Mouse (Mus musculus) kidney, adult 2 months (tissue): ENCODE data around the gene Oas1h.
"Not testable (repeated sequence)": the region's sequence is repeated elsewhere in the genome, so short reads cannot be mapped to it uniquely, and the experiment has no call there.

Experiments
- CTCF ChIP-seq: fragments of 200-500 bp; conservative IDR thresholded peaks from 2 replicates; pipeline ENCODE4 v1.5.1; 2011; ENCODE audit warnings: low read depth, mild to moderate bottlenecking, control low read depth, low read length, moderate library complexity, mixed read lengths; ENCODE audit not compliant: insufficient read depth, insufficient read length
- POLR2A ChIP-seq: fragments of 200-500 bp; IDR thresholded peaks from one replicate; pipeline ENCODE4 v1.6.1; 2011; ENCODE audit warnings: low read depth, low read length, control low read depth

GRCm38 (mm10) chr5:120878803-120879202 is 17.6 kb downstream of the Oas1h start:
- TF ChIP-seq CTCF, POLR2A: not testable (repeated sequence)
